Mouse (Mus musculus) spleen, adult 2 months (tissue): ENCODE data around the gene Mrps17.

Source experiments
- CTCF ChIP-seq: fragments of 200-500 bp; IDR thresholded peaks from 2 replicates; pipeline ENCODE4 v1.5.1; 2011; ENCODE audit warnings: mild to moderate bottlenecking, inconsistent platforms; ENCODE audit not compliant: insufficient read depth, insufficient read length, insufficient replicate concordance; ENCODE audit errors: extremely low read depth
- POLR2A ChIP-seq: fragments of 200-500 bp; IDR thresholded peaks from 2 replicates; pipeline ENCODE4 v1.6.1; 2011; ENCODE audit warnings: low read depth, low read length, inconsistent platforms

GRCm38 (mm10) chr5:129708412-129708811, 6.9 kb upstream of the Mrps17 start, which contains the start of gene Sept14:
- TF ChIP-seq CTCF: no peak
- no peak for TF ChIP-seq POLR2A
